Mouse (Mus musculus): Measurements from ENCODE around the gene Gm8773. TPM values are rescaled to one million over a fixed set of nuclear protein-coding genes. Genes with fewer than 3 reads are reported as not detected.

The Gm8773 gene
- polyA plus RNA-seq, 1 experiment from 2014 or later: 13.1 TPM

DNA sequence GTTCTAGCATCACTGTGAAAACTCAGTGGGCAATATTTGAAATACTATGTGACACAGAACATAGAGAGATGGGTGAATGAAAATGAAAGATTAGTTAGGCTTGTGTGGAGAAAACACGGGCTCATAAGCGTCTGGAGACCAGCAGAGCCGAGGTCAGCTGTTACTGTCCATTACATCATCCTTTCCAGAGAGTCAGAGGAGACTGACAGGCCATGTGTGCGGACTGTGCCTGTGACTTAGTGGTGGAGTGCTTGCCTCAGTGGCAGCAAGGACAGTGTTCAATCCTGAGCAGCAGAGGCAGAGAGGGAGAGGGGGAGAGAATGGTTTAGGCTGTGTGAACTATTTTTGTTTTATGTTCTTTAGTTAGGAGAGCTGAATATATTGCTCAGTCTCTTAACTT, 44.7 kb downstream of the Gm8773 start:
- H3K27ac ChIP-seq: no peak overlapping the region
- no peak overlapping the region for H3K4me3 ChIP-seq
- H3K9ac ChIP-seq: no peak overlapping the region
- no peaks in the 10 kb centered on the region for H3K36me3 ChIP-seq
- no peak for ATAC-seq (ENCODE audit: low FRiP score)
- no peak overlapping the region for H3K4me2 ChIP-seq
- H3K9me3 ChIP-seq: no peaks in the 10 kb centered on the region
- no peaks in the 10 kb centered on the region for H3K27me3 ChIP-seq
- 80% methylated on average over 4 of the region's 4 CpGs for WGBS
- no peaks in the 10 kb centered on the region for H3K4me1 ChIP-seq (replicated peaks)

DNA sequence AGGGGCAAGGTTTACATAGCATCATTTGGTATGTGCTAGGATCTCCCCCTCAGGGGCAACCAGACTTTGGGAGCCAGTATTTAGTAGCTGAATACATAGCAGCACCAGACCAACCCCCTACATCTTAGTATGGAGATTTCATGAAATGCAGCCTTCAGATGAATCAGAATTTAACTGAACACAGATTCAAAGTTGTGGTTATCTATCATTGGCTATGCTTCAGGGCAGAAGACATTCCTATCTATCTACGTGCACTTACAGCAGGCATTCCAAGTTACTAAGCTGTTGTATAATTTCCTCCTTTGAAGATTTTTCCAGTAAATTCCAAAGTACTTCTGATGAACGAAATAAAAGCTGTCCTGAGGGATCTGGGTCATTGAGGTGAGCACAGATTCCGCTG, 51.9 kb downstream of the Gm8773 start:
- WGBS: 90% methylated on average over 3 of the region's 3 CpGs
- ATAC-seq (ENCODE audit: low FRiP score): no peak
- H3K27me3 ChIP-seq: no peaks in the 10 kb centered on the region
- no peaks in the 10 kb centered on the region for H3K36me3 ChIP-seq
- H3K4me2 ChIP-seq: no peak overlapping the region
- H3K9ac ChIP-seq: no peak overlapping the region
- no peaks in the 10 kb centered on the region for H3K9me3 ChIP-seq
- no peaks in the 10 kb centered on the region for H3K4me1 ChIP-seq (replicated peaks)
- no peak overlapping the region for H3K27ac ChIP-seq
- H3K4me3 ChIP-seq: no peak overlapping the region

Other genes starting within 250 kb of the Gm8773 start
- gene Cdk14, start 153.5 kb upstream of the Gm8773 start, polyA plus RNA-seq (2015; fragmentation: Nextera tagmentation; extraction: Ambion mirVana): 35.8 and 36.1 TPM in 2 replicates
- not detected in 2 replicates for gene 1700015F17Rik, start 94.7 kb upstream of the Gm8773 start, polyA plus RNA-seq (2015; fragmentation: Nextera tagmentation; extraction: Ambion mirVana)
- gene Cldn12, start 58.8 kb upstream of the Gm8773 start, polyA plus RNA-seq (2015; fragmentation: Nextera tagmentation; extraction: Ambion mirVana): 18.9 and 20.6 TPM in 2 replicates
- 20.6 and 26.1 TPM in 2 replicates for gene Gtpbp10, start 14.3 kb upstream of the Gm8773 start, polyA plus RNA-seq (2015; fragmentation: Nextera tagmentation; extraction: Ambion mirVana)
- gene Cfap69, start 90.4 kb downstream of the Gm8773 start, polyA plus RNA-seq (2015; fragmentation: Nextera tagmentation; extraction: Ambion mirVana): 7.4 and 10.8 TPM in 2 replicates
- 5.1 and 5.2 TPM in 2 replicates for gene Steap2, start 120.8 kb downstream of the Gm8773 start, polyA plus RNA-seq (2015; fragmentation: Nextera tagmentation; extraction: Ambion mirVana)
- gene Steap1, start 175.5 kb downstream of the Gm8773 start, polyA plus RNA-seq (2015; fragmentation: Nextera tagmentation; extraction: Ambion mirVana): 1.5 and 2.1 TPM in 2 replicates

Data from hindbrain, embryonic 13.5 days (tissue).